Mouse (Mus musculus) gastrocnemius, adult 18-20 months (tissue): ENCODE data around the gene Mup10. TPM values are rescaled to one million over a fixed set of nuclear protein-coding genes. Genes with fewer than 3 reads are reported as not detected.
"Not testable (repeated sequence)": the region's sequence is repeated elsewhere in the genome, so short reads cannot be mapped to it uniquely, and the experiment has no call there.

ENCODE experiments used
- DNase-seq: peaks from one replicate; pipeline ENCODE4 v3.0.0; 2021; ENCODE audit warnings: low spot score
- long read RNA-seq, 2 experiments: library from polyadenylated mRNA; stranded (forward); transcript quantifications; one replicate each; pipeline ENCODE4 v2.0.0; 2021
- total RNA-seq, 2 experiments: library from RNA; stranded (reverse); gene quantifications; 2 replicates each; pipeline ENCODE4 v1.2.3; 2021

The Mup10 gene
- total RNA-seq, result not detected
- long read RNA-seq, experiment 1, result 0 reads
- long read RNA-seq, experiment 2, partial matches to known transcripts, result 0 of 5 reads
- long read RNA-seq, experiment 2, other reads (novel, unspliced or antisense), result 5 of 5 reads

DNA sequence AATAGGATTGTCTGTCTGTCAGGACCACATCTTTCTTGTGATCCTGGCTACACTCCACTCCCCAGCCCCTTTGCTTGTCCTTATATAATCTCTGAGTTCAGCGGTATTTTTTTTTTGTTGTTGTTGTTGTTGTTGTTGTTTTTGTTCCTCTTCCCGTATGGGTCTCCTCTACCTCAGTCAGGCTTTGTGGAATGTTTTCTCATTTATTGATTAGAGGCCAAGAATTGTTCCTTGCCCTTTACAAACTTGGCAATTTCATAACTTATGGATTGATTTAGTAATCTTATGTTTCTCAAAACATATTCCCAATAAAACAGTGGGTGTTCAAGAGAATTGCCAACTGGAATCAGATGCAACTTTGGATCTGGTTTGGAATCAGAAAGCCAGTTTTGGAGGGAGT lies at the start of gene Mup10:
Gene Mup10 (minus strand): TSS at position 101 of the 400 bp plus-strand sequence.
- DNase-seq, result not testable (repeated sequence)

Other genes starting within 250 kb of the Mup10 start
- gene Mup9, start 160.2 kb downstream of the Mup10 start, total RNA-seq, result not detected
- gene Mup1, start 80.2 kb downstream of the Mup10 start, total RNA-seq, result under 1 TPM in 1 of 2 experiments, not detected in 1; 0.38 TPM
- 1 to 10 TPM in 1 of 2 experiments, under 1 TPM in 1; 0.64 to 1.2 TPM for gene Mup11, start 80.2 kb upstream of the Mup10 start, total RNA-seq
- gene Mup12, start 159.1 kb upstream of the Mup10 start, total RNA-seq, result 1 to 10 TPM in 1 of 2 experiments, not detected in 1; 4.2 TPM
- 10 to 100 TPM in 1 of 2 experiments, 1 to 10 TPM in 1; 5.6 to 55.6 TPM for gene Mup22, start 239.3 kb upstream of the Mup10 start, total RNA-seq